Mouse (Mus musculus) liver, embryonic 11.5 days (tissue): ENCODE data around the gene Tle3. TPM values are rescaled to one million over a fixed set of nuclear protein-coding genes. Genes with fewer than 3 reads are reported as not detected.

Source experiments
- ATAC-seq: fragments of 200-750 bp; cut with Nextera tagmentation; replicated peaks from 2 replicates; pipeline ENCODE4 v1.8.0; 2017; ENCODE audit warnings: moderate number of reproducible peaks, mild to moderate bottlenecking, moderate TSS enrichment, moderate library complexity; ENCODE audit not compliant: low FRiP score
- DNase-seq: peaks from one replicate; pipeline ENCODE4 v3.0.0-alpha.2; 2017; ENCODE audit warnings: low spot score
- H3K27ac ChIP-seq: fragments of 300-500 bp; sonication (generic); 2 replicates; pipeline ENCODE4 v1.5.1; 2014; ENCODE audit warnings: mild to moderate bottlenecking, low read depth, low read length, control low read depth
- H3K27me3 ChIP-seq: fragments of 300-500 bp; sonication (generic); replicated peaks from 2 replicates; pipeline ENCODE4 v1.6.1; 2014; ENCODE audit warnings: low read length, mixed read lengths; ENCODE audit not compliant: control insufficient read depth, insufficient read depth
- H3K36me3 ChIP-seq: fragments of 300-500 bp; sonication (generic); 2 replicates; pipeline ENCODE4 v1.6.1; 2014; ENCODE audit warnings: mild to moderate bottlenecking, low read length, moderate library complexity, mixed read lengths; ENCODE audit not compliant: control insufficient read depth, insufficient read depth
- H3K4me1 ChIP-seq: fragments of 300-500 bp; sonication (generic); replicated peaks from 2 replicates; pipeline ENCODE4 v1.6.1; 2014; ENCODE audit warnings: low read length, mixed read lengths; ENCODE audit not compliant: control insufficient read depth, insufficient read depth
- H3K4me2 ChIP-seq: fragments of 300-500 bp; sonication (generic); 2 replicates; pipeline ENCODE4 v1.6.1; 2014; ENCODE audit warnings: mild to moderate bottlenecking, control low read depth, moderate library complexity
- H3K4me3 ChIP-seq: fragments of 300-500 bp; sonication (generic); 2 replicates; pipeline ENCODE4 v1.5.1; 2014; ENCODE audit warnings: low read depth, low read length, control low read depth
- H3K9ac ChIP-seq: fragments of 300-500 bp; sonication (generic); 2 replicates; pipeline ENCODE4 v1.6.1; 2014; ENCODE audit warnings: low read depth, low read length, control low read depth
- H3K9me3 ChIP-seq: fragments of 300-500 bp; sonication (generic); 2 replicates; pipeline ENCODE4 v1.6.1; 2016; ENCODE audit warnings: low read length, inconsistent platforms, mixed read lengths; ENCODE audit not compliant: control insufficient read depth
- WGBS: fragments of 180-500 bp; shearing (Covaris S2); extraction: QIAGEN DNeasy Blood & Tissue Kit; methylation state at CpG from one replicate; pipeline ENCODE4 v1.1.7; 2014; 5-methylcytosine and 5-hydroxymethylcytosine counted together
- polyA plus RNA-seq: library from polyadenylated mRNA; unstranded; fragments of >200 nt; fragmentation: Nextera tagmentation; extraction: Ambion mirVana; gene quantifications from 2 replicates; pipeline ENCODE4 v1.2.1, GENCODE M21; 2014

Tle3 gene
- polyA plus RNA-seq, 1 experiment from 2014 or later: 15.8 TPM

DNA sequence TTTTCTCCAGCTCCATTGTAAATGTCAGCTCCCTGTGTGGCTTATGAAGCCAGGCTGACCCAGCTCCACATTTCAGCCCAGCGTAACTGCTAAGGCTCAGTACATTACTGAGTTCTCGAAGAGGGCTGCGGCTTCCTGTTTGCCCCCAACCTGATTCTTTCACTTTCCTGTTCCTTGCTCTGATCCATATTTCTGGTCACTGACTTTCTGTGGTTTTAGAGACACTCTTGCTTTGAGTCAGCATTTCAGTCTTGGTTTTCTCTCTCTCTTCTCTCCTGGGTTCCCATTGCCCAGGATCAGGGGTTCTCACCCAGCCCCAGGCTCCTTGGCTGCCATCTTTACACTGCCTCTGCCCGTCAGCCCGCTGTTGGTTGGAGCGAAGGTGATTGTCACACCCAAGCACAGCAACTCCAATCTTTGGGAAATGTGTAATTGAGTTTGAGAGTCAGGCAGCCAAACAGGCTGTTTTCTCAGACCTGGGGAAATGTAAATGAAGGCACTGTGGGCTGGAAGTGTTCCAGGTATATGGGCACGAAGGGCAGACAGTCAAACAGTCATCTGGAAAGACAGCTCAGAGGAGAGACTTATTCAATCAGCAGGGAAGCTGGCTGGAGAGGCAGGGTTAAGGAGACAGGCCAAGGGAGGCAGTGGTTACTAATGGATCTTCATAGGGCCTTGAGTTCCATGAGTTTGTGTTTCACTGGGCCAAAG, 39.8 kb upstream of the Tle3 start:
- no peak overlapping the region for H3K9ac ChIP-seq
- peaks cover 9% of the 10 kb centered on the region; the same call in 1 of the 2 replicates for H3K4me1 ChIP-seq
- no peak overlapping the region for H3K4me2 ChIP-seq
- no peak overlapping the region for H3K4me3 ChIP-seq
- peaks cover 48% of the 10 kb centered on the region for H3K27me3 ChIP-seq
- ATAC-seq (no peak), DNase-seq (no peak)
- no peaks in the 10 kb centered on the region for H3K36me3 ChIP-seq
- H3K27ac ChIP-seq: no peak overlapping the region
- no peaks in the 10 kb centered on the region for H3K9me3 ChIP-seq
- 72% methylated on average over 7 of the region's 7 CpGs for WGBS

- no peaks in the 10 kb centered on the region for H3K36me3 ChIP-seq
- no peaks in the 10 kb centered on the region for H3K9me3 ChIP-seq
- no peak for DNase-seq
- H3K4me1 ChIP-seq: peaks cover 13% of the 10 kb centered on the region
- ATAC-seq: no peak
- H3K4me2 ChIP-seq: no peak overlapping the region
- no peak overlapping the region for H3K9ac ChIP-seq
- H3K4me3 ChIP-seq: no peak overlapping the region
- H3K27ac ChIP-seq: no peak overlapping the region
- H3K27me3 ChIP-seq: peaks cover 68% of the 10 kb centered on the region
Measured at GRCm38 (mm10) chr9:61336179-61336578, 36.0 kb upstream of the Tle3 start.

DNA sequence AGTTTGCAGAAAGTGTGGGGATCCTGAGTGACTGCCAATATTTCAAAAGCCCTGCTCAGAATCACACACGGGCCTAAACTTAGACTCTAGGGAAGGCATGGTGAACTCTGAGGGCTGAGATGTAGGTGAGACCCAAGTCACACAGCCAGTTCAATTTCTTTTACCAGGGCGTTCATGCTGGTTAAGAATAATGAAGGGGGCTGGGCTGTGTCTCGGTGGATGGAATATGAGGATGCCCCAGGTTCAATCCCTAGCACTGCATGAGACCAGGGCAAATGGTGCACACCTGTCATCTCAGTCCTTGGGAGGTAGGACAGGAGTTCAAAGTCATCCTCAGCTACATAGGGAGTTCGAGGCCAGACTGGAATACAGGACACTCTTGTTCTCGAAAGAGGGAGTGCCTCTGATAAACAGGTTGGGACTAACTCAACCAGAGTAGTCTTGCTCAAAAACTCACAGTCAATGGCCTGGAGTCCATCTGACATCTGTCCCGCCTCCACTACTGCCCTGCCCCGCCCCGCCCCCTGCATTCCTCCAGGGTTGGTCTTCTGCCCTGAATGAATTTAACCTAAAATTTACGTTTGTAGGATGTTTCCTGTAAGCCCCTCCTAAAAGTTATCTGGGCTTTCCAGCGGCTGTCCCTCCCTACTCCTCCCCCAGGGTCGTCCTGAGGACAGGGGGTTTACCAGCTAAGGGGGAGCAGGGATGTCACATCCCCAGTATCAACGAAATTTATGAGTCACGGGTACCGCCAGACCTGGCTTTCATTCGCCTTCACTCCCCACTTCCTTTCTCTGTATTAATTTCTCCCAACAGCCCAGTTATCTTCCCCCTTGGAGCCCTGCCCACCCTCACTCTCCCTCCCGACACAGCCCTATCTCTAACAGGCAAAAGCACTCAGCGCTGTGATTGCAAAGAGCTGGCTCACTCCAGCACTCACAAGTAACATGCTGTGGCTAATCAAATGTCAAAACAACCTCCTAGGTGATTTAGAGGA, 35.3 kb upstream of the Tle3 start:
- no peak overlapping the region for H3K27ac ChIP-seq
- H3K9ac ChIP-seq: no peak overlapping the region
- no peak overlapping the region for H3K4me2 ChIP-seq
- peaks cover 73% of the 10 kb centered on the region for H3K27me3 ChIP-seq
- peak; percentile 57 for DNase-seq
- H3K4me1 ChIP-seq: peaks cover 14% of the 10 kb centered on the region
- H3K9me3 ChIP-seq: no peaks in the 10 kb centered on the region
- peak; percentile 45; the same call in 1 of the 2 replicates for ATAC-seq
- H3K36me3 ChIP-seq: no peaks in the 10 kb centered on the region
- H3K4me3 ChIP-seq: no peak overlapping the region
- WGBS: 23% methylated on average over 17 of the region's 17 CpGs

GRCm38 (mm10) chr9:61337665-61338064, 34.5 kb upstream of the Tle3 start:
- Histone ChIP-seq H3K4me1 (peaks cover 14% of the 10 kb centered on the region), H3K27me3 (peaks cover 73% of the 10 kb centered on the region), H3K9me3 (no peaks in the 10 kb centered on the region), H3K4me2 (no peak overlapping the region), H3K4me3 (no peak overlapping the region), H3K27ac (no peak overlapping the region), H3K36me3 (no peaks in the 10 kb centered on the region), H3K9ac (no peak overlapping the region)
- WGBS: 14% methylated on average over 9 of the region's 9 CpGs
- ATAC-seq (no peak), DNase-seq (no peak)

- Histone ChIP-seq H3K27ac (no peak overlapping the region), H3K4me2 (no peak overlapping the region), H3K4me3 (no peak overlapping the region), H3K4me1 (peaks cover 14% of the 10 kb centered on the region), H3K27me3 (peaks cover 61% of the 10 kb centered on the region), H3K36me3 (no peaks in the 10 kb centered on the region), H3K9ac (no peak overlapping the region), H3K9me3 (no peaks in the 10 kb centered on the region)
- ATAC-seq (0 out of 2 replicates have a peak, but pooled peaks have one; percentile 49), DNase-seq (no peak)
- WGBS: 39% methylated on average over 6 of the region's 6 CpGs
Measured at GRCm38 (mm10) chr9:61339311-61339710, 32.9 kb upstream of the Tle3 start.

DNA sequence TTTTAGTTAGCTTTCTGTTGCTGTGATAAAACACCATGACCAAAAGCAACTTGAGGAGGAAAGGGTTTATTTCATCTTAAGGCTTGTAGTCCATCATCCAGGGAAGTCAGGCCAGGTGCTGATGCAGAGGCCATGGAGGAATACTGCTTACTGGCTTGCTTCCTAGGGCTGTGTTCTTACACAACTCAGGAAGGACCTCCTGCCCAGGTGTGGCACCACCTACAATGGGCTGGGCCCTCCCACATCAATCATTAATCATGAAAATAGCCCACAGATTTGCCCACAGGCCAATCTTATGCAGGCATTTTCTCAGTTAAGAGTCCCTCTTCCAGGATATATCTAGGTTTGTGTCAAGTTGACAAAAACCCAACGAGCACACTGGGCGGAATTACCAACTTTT, 31.8 kb upstream of the Tle3 start:
- Histone ChIP-seq H3K27ac (no peak overlapping the region), H3K27me3 (peaks cover 59% of the 10 kb centered on the region), H3K9me3 (no peaks in the 10 kb centered on the region), H3K4me2 (no peak overlapping the region), H3K36me3 (no peaks in the 10 kb centered on the region), H3K4me3 (no peak overlapping the region), H3K4me1 (peaks cover 14% of the 10 kb centered on the region), H3K9ac (no peak overlapping the region)
- 83% methylated on average over 2 of the region's 2 CpGs for whole genome bisulfite sequencing
- DNase-seq (no peak), ATAC-seq (no peak)

DNA sequence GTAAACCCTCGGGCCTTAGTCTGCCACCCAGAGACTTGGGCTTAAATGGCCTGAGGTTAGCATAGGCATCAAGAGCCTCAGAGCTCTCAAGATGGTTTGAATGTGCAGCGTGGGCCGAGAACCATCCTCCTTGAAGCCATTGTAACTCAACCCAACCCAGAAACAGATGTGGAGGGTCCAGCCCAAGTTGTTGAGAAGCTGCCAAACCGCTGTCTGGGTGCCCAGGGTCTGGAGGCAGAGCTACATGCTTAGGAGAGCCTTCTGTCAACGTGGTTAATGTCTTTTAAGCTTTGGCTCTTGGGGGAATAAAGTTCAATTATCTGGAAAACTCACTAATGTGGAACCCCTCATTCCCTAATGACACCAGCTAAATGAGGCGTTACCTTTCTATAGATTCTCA, 29.9 kb upstream of the Tle3 start:
- Histone ChIP-seq H3K36me3 (no peaks in the 10 kb centered on the region), H3K27ac (no peak overlapping the region), H3K9me3 (no peaks in the 10 kb centered on the region), H3K4me2 (no peak overlapping the region), H3K4me3 (no peak overlapping the region), H3K9ac (no peak overlapping the region), H3K4me1 (peaks cover 6% of the 10 kb centered on the region), H3K27me3 (peaks cover 50% of the 10 kb centered on the region)
- WGBS: 70% methylated on average over 6 of the region's 6 CpGs
- DNase-seq (no peak), ATAC-seq (no peak)

- ATAC-seq (no peak), DNase-seq (no peak)
- peaks cover 3% of the 10 kb centered on the region; the same call in 1 of the 2 replicates for H3K4me1 ChIP-seq
- WGBS: 80% methylated on average over 6 of the region's 6 CpGs
- no peak overlapping the region for H3K9ac ChIP-seq
- no peak overlapping the region for H3K27ac ChIP-seq
- H3K4me2 ChIP-seq: no peak overlapping the region
- no peak overlapping the region for H3K4me3 ChIP-seq
- H3K36me3 ChIP-seq: no peaks in the 10 kb centered on the region
- no peaks in the 10 kb centered on the region for H3K9me3 ChIP-seq
- peaks cover 42% of the 10 kb centered on the region for H3K27me3 ChIP-seq
Measured at GRCm38 (mm10) chr9:61344684-61345083, 27.5 kb upstream of the Tle3 start.
